Mouse (Mus musculus) left cerebral cortex, postnatal 14 days (tissue): ENCODE results near the gene Wdr93. TPM values are rescaled to one million over a fixed set of nuclear protein-coding genes. Genes with fewer than 3 reads are reported as not detected.

Experiments
- DNase-seq, 2 experiments: peaks; one replicate each; pipeline ENCODE4 v3.0.0; 2021 to 2022; ENCODE audit warnings: low spot score in 2 of 2, mixed read lengths in 1 of 2
- intact Hi-C: fragments of 180-260 bp; cut with DNase I; formaldehyde crosslinking; loops from one replicate; pipeline ENCODE4 v1.15.1; 2025
- long read RNA-seq, 2 experiments: library from polyadenylated mRNA; stranded (forward); transcript quantifications; one replicate each; pipeline ENCODE4 v2.0.0; 2021
- total RNA-seq, 2 experiments: library from RNA; stranded (reverse); gene quantifications; 2 replicates each; pipeline ENCODE4 v1.2.3; 2021

The Wdr93 gene
- total RNA-seq = not detected
- long read RNA-seq, experiment 1, partial matches to known transcripts = 0 of 1 reads
- long read RNA-seq, experiment 1, other reads (novel, unspliced or antisense) = 1 of 1 reads
- long read RNA-seq, experiment 2 = 0 reads

- DNase-seq = peak; percentile 69 to 73
- intact Hi-C loops = no loop called here
Measured at GRCm38 (mm10) chr7:79742659-79743536, at the start of gene Wdr93, which contains the start of gene Pex11a. TSS of gene Wdr93 (plus strand) at chr7:79743163. TSS of gene Pex11a (minus strand) at chr7:79743131.

GRCm38 (mm10) chr7:79696495-79696894 is 46.5 kb upstream of the Wdr93 start:
- intact Hi-C loops = no loop called here
- no peak for DNase-seq

- intact Hi-C loops = no loop called here
- DNase-seq = no peak
Measured at GRCm38 (mm10) chr7:79702755-79703154, 40.2 kb upstream of the Wdr93 start.

- intact Hi-C loops = no loop called here
- no peak for DNase-seq
Measured at GRCm38 (mm10) chr7:79705210-79705609, 37.8 kb upstream of the Wdr93 start.

GRCm38 (mm10) chr7:79710130-79710607 is 32.8 kb upstream of the Wdr93 start:
- DNase-seq = peak; percentile 69 to 78
- intact Hi-C loops = no loop called here

GRCm38 (mm10) chr7:79710831-79711230 is 32.1 kb upstream of the Wdr93 start:
- no peak for DNase-seq
- intact Hi-C loops = no loop called here

- DNase-seq = peak; percentile 47 to 50
- intact Hi-C loops = no loop called here
Measured at GRCm38 (mm10) chr7:79715187-79715981, 27.6 kb upstream of the Wdr93 start, which contains the start of gene Kif7. TSS of gene Kif7 (minus strand) at chr7:79715720.

- intact Hi-C loops = loop anchor here (5.0 to 10.0 kb wide), 2 partner anchors 59 to 227 kb away; partner anchors contain the start of gene Ticrr
- peak; percentile 46 to 47 for DNase-seq
Measured at GRCm38 (mm10) chr7:79721386-79721977, 21.5 kb upstream of the Wdr93 start.

- DNase-seq = peak; percentile 47 to 57
- intact Hi-C loops = loop anchor here (10.0 kb wide), 1 partner anchor 232 kb away; no protein-coding TSS in a partner anchor
Measured at GRCm38 (mm10) chr7:79727091-79727490, 15.9 kb upstream of the Wdr93 start.

GRCm38 (mm10) chr7:79728219-79728618 is 14.7 kb upstream of the Wdr93 start:
- DNase-seq = peak; percentile 58 to 67
- intact Hi-C loops = loop anchor here (2.0 to 10.0 kb wide), 2 partner anchors 115 to 233 kb away; no protein-coding TSS in a partner anchor

- DNase-seq = peak; percentile 74 to 79
- intact Hi-C loops = loop anchor here (2.0 to 10.0 kb wide), 2 partner anchors 116 to 234 kb away; no protein-coding TSS in a partner anchor
Measured at GRCm38 (mm10) chr7:79729169-79729568, 13.8 kb upstream of the Wdr93 start.

- no peak for DNase-seq
- intact Hi-C loops = loop anchor here (2.0 to 10.0 kb wide), 2 partner anchors 117 to 235 kb away; no protein-coding TSS in a partner anchor
Measured at GRCm38 (mm10) chr7:79729743-79730370, 13.1 kb upstream of the Wdr93 start.

- no peak for DNase-seq
- intact Hi-C loops = no loop called here
Measured at GRCm38 (mm10) chr7:79731438-79731837, 11.5 kb upstream of the Wdr93 start.

GRCm38 (mm10) chr7:79732622-79733021 is 10.3 kb upstream of the Wdr93 start, which contains the start of gene Plin1:
TSS of gene Plin1 (minus strand) at chr7:79732903.
- intact Hi-C loops = no loop called here

GRCm38 (mm10) chr7:79734563-79734962 is 8.4 kb upstream of the Wdr93 start:
- intact Hi-C loops = no loop called here
- DNase-seq = no peak

More at GRCm38 (mm10) chr7:79732622-79733021, 10.3 kb upstream of the Wdr93 start, which contains the start of gene Plin1:
- DNase-seq = no peak

- DNase-seq = no peak
- intact Hi-C loops = no loop called here
Measured at GRCm38 (mm10) chr7:79736511-79736910, 6.5 kb upstream of the Wdr93 start.

- DNase-seq = no peak
- intact Hi-C loops = no loop called here
Measured at GRCm38 (mm10) chr7:79738913-79739312, 4.0 kb upstream of the Wdr93 start.

GRCm38 (mm10) chr7:79740279-79740678 is 2.7 kb upstream of the Wdr93 start:
- intact Hi-C loops = no loop called here
- no peak for DNase-seq
